Mouse (Mus musculus): ENCODE data around the gene Zfp873. TPM values are rescaled to one million over a fixed set of nuclear protein-coding genes. Genes with fewer than 3 reads are reported as not detected.
"Not testable (repeated sequence)": the region's sequence is repeated elsewhere in the genome, so short reads cannot be mapped to it uniquely, and the experiment has no call there.

Gene Zfp873
- 13.4 and 13.7 TPM in 2 replicates for polyA plus RNA-seq (2015; fragmentation: Nextera tagmentation; extraction: Ambion mirVana)

DNA sequence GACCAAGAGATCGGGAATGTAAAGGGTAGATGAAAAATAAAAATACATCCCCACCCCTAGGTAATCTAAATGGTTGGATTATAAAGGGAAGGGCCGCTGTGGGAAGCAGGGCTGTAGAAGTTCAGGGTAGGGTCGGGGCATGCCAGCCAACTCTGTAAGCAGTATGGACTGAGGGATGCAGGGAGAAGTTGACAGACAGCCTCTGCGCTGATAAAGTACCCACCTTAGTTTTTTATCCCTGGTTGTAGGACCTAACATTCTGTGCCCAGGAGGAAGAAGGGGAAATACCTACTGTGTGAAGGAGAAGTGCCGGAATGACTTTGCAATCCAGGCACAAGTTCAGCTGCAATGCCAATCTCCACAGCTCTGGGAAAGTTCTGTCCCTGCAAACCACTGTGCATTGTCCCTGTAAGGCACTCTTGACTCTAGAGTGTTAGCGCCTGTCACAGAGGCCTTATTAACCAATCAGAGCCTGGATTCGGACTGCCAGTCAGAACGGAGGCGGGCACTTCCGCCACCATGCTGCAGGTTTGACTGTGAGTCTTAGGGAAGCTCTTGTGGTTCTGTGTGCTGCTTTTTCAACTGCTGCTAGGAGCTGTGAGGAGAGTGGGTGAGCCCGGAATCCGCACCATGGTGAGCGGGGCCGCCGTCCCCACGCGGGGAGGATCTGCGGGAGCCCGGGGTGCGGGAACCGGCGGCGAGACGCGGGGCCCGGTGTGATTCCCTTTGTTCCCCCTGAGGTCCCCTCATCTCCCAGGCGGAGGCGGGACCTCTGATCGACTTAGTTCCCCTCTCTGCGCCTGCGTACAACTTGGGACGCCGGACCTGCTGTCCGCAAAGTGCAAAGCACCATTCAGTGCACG, at the start of gene Zfp873:
TSS of gene Zfp873 (plus strand) at position 527 of the 863 bp plus-strand sequence.
- peak; percentile 96 for ATAC-seq (ENCODE audit: insufficient number of reproducible peaks, low FRiP score, low TSS enrichment, low read depth)
- Histone ChIP-seq H3K9me3 (peaks cover 24% of the 10 kb centered on the region), H3K27me3 (no peaks in the 10 kb centered on the region), H3K4me1 (peaks cover 6% of the 10 kb centered on the region; the same call in 1 of the 2 replicates), H3K27ac (peak within 1 kb of the TSS; percentile 96), H3K9ac (peak within 1 kb of the TSS; percentile 63), H3K4me2 (peak within 1 kb of the TSS; percentile 49), H3K36me3 (peaks cover 18% of the 10 kb centered on the region), H3K4me3 (peak within 1 kb of the TSS; percentile 63)
- 8% methylated on average over 35 of the region's 35 CpGs for WGBS

DNA sequence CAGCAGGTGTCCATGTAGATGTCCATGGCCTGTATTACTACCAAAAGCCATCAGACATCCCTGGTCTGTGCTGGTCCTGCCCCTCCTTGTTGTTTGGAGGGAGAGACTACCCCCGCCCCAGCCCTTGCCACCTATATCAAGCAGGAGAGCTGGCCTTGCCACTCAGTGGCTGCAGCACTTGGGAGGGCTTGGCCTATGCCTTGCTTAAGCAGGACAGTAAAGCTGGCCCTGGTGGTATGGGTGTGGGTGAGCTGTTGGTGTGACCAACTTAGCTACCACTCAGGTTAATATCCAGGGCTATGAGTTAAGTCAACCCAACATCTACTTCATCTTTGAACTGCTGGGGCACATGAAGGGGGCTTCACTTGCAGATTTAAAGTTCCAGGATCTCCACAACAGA, 44.7 kb upstream of the Zfp873 start:
- not testable (repeated sequence) for H3K4me1 ChIP-seq; H3K9ac ChIP-seq; H3K27me3 ChIP-seq; H3K4me2 ChIP-seq; H3K4me3 ChIP-seq; H3K27ac ChIP-seq; H3K9me3 ChIP-seq; ATAC-seq (ENCODE audit: insufficient number of reproducible peaks, low FRiP score, low TSS enrichment, low read depth)
- 93% methylated on average over 1 of the region's 1 CpGs for WGBS
- peaks cover 17% of the 10 kb centered on the region; the same call in 1 of the 2 replicates for H3K36me3 ChIP-seq

DNA sequence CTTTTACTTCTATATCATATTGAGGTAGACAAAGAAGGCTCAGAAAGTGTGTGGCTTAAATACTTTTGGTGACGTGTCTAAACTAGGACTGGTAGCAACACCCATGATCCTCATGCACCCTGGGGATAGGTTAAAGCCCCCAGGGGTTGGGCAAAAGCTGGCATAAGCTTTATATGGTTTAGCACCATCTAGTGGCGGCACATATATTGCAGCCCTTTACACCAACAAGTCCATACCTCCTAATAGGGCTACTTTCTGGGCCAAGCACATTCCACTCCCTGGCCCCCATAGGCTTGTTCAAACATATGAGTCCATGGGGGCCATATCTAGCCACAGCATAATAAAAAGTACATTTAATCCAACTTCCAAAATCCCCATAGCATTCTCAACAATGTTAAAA, 43.1 kb upstream of the Zfp873 start:
- not testable (repeated sequence) for H3K27me3 ChIP-seq; H3K4me2 ChIP-seq; H3K36me3 ChIP-seq; H3K4me1 ChIP-seq; H3K9ac ChIP-seq; ATAC-seq (ENCODE audit: insufficient number of reproducible peaks, low FRiP score, low TSS enrichment, low read depth); H3K27ac ChIP-seq; H3K4me3 ChIP-seq; H3K9me3 ChIP-seq
- 56% methylated on average over 2 of the region's 2 CpGs for WGBS

GRCm38 (mm10) chr10:82042191-82042590, 5.7 kb upstream of the Zfp873 start:
- 69% methylated on average over 2 of the region's 2 CpGs for WGBS
- no peaks in the 10 kb centered on the region for H3K36me3 ChIP-seq
- H3K27ac ChIP-seq: no peak overlapping the region
- no peak overlapping the region for H3K9ac ChIP-seq
- H3K4me3 ChIP-seq: no peak overlapping the region
- ATAC-seq (ENCODE audit: insufficient number of reproducible peaks, low FRiP score, low TSS enrichment, low read depth): no peak
- H3K4me2 ChIP-seq: no peak overlapping the region
- no peaks in the 10 kb centered on the region for H3K9me3 ChIP-seq
- H3K4me1 ChIP-seq: 0 out of 2 replicates have a peak, but pooled peaks cover 1% of the 10 kb centered on the region
- no peaks in the 10 kb centered on the region for H3K27me3 ChIP-seq

DNA sequence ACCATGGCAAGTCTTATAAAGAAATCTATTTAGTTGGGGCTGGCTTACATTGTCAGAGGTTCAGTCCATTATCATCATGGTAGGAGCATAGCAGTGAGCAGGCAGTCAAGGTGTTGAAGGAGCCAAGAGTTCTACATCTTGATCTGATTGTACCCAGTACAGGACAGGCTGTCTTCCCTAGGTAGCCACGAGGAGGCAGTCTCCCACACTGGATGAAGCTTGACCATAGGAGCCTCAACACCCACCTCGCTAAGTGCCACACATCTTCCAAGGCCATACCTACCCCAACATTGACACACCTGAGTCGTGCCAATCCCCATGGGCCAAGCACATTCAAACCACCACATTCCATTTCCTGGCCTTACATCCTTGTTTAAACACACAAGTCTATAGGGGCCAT, 1.3 kb upstream of the Zfp873 start:
- Histone ChIP-seq H3K4me3 (no peak overlapping the region), H3K4me2 (no peak overlapping the region), H3K4me1 (peaks cover 6% of the 10 kb centered on the region; the same call in 1 of the 2 replicates), H3K27ac (no peak overlapping the region), H3K27me3 (no peaks in the 10 kb centered on the region), H3K9ac (no peak overlapping the region), H3K9me3 (peaks cover 13% of the 10 kb centered on the region), H3K36me3 (peaks cover 9% of the 10 kb centered on the region; the same call in 1 of the 2 replicates)
- WGBS: 85% methylated on average over 3 of the region's 3 CpGs
- no peak for ATAC-seq (ENCODE audit: insufficient number of reproducible peaks, low FRiP score, low TSS enrichment, low read depth)

- not testable (repeated sequence) for ATAC-seq (ENCODE audit: insufficient number of reproducible peaks, low FRiP score, low TSS enrichment, low read depth); H3K27me3 ChIP-seq; H3K4me1 ChIP-seq
- Histone ChIP-seq H3K4me3 (peak overlapping the region; percentile 63), H3K27ac (peak overlapping the region; percentile 96), H3K9me3 (peaks cover 27% of the 10 kb centered on the region), H3K36me3 (peaks cover 24% of the 10 kb centered on the region), H3K9ac (peak overlapping the region; percentile 63), H3K4me2 (peak overlapping the region; percentile 49)
- WGBS: 26% methylated on average over 10 of the region's 10 CpGs
Observed at GRCm38 (mm10) chr10:82048460-82048804, 509 bp downstream of the Zfp873 start.

GRCm38 (mm10) chr10:82082728-82083621, 35.1 kb downstream of the Zfp873 start, which contains the start of gene BC024063:
TSS of gene BC024063 (plus strand) at chr10:82083353.
- not testable (repeated sequence) for H3K4me1 ChIP-seq, H3K36me3 ChIP-seq, H3K9me3 ChIP-seq, H3K27me3 ChIP-seq
- H3K9ac ChIP-seq: peak within 1 kb of the TSS; percentile 37; the same call in 1 of the 2 replicates
- ATAC-seq (ENCODE audit: insufficient number of reproducible peaks, low FRiP score, low TSS enrichment, low read depth): peak; percentile 95
- H3K4me2 ChIP-seq: peak within 1 kb of the TSS; percentile 38
- peak within 1 kb of the TSS; percentile 84 for H3K27ac ChIP-seq
- peak within 1 kb of the TSS; percentile 54 for H3K4me3 ChIP-seq
- 16% methylated on average over 42 of the region's 42 CpGs for WGBS

- Histone ChIP-seq H3K4me2 (peak overlapping the region; percentile 38), H3K27ac (0 out of 2 replicates have a peak overlapping the region, but pooled peaks have one; percentile 84), H3K4me3 (peak overlapping the region; percentile 54)
- H3K27me3 ChIP-seq; H3K9ac ChIP-seq; H3K4me1 ChIP-seq; ATAC-seq (ENCODE audit: insufficient number of reproducible peaks, low FRiP score, low TSS enrichment, low read depth); H3K36me3 ChIP-seq; H3K9me3 ChIP-seq: not testable (repeated sequence)
- WGBS: 22% methylated on average over 14 of the region's 14 CpGs
Observed at GRCm38 (mm10) chr10:82083622-82083971, 35.7 kb downstream of the Zfp873 start.

Other genes with a start within 250 kb of the Zfp873 start
- gene Gm4767, start 235.9 kb upstream of the Zfp873 start, polyA plus RNA-seq (2015; fragmentation: Nextera tagmentation; extraction: Ambion mirVana): 2.8 and 4.0 TPM in 2 replicates
- gene Gm32687, start 184.2 kb upstream of the Zfp873 start, polyA plus RNA-seq (2015; fragmentation: Nextera tagmentation; extraction: Ambion mirVana): 7.9 and 8.2 TPM in 2 replicates
- gene Zfp781, start 117.6 kb upstream of the Zfp873 start, polyA plus RNA-seq (2015; fragmentation: Nextera tagmentation; extraction: Ambion mirVana): 2.7 and 4.6 TPM in 2 replicates
- gene BC024063, start 35.2 kb downstream of the Zfp873 start, polyA plus RNA-seq (2015; fragmentation: Nextera tagmentation; extraction: Ambion mirVana): 4.9 and 5.0 TPM in 2 replicates
- gene AU041133, start 79.9 kb downstream of the Zfp873 start, polyA plus RNA-seq (2015; fragmentation: Nextera tagmentation; extraction: Ambion mirVana): 4.8 and 5.5 TPM in 2 replicates
- 14.0 and 16.6 TPM in 2 replicates for gene Zfp938, start 193.2 kb downstream of the Zfp873 start, polyA plus RNA-seq (2015; fragmentation: Nextera tagmentation; extraction: Ambion mirVana)

Measured in limb, embryonic 15.5 days (tissue).